Mouse (Mus musculus) midbrain, postnatal 0 days (tissue): ENCODE data around the gene Bex3. TPM values are rescaled to one million over a fixed set of nuclear protein-coding genes. Genes with fewer than 3 reads are reported as not detected.
"Not testable (repeated sequence)": the region's sequence is repeated elsewhere in the genome, so short reads cannot be mapped to it uniquely, and the experiment has no call there.

ENCODE experiments used
- ATAC-seq: fragments of 200-750 bp; cut with Nextera tagmentation; 2 replicates; pipeline ENCODE4 v1.8.0; 2017; ENCODE audit warnings: moderate number of reproducible peaks, mild to moderate bottlenecking, moderate TSS enrichment, moderate library complexity; ENCODE audit not compliant: low FRiP score
- DNase-seq: peaks from one replicate; pipeline ENCODE4 v3.0.0-alpha.2; 2015; ENCODE audit warnings: low spot score
- H3K27ac ChIP-seq: fragments of 300-500 bp; sonication (generic); 2 replicates; pipeline ENCODE4 v1.5.1; 2014; ENCODE audit warnings: low read depth, mild to moderate bottlenecking, low read length, mixed read lengths
- H3K27me3 ChIP-seq: fragments of 300-500 bp; sonication (generic); 2 replicates; pipeline ENCODE4 v1.6.1; 2014; ENCODE audit warnings: low read length, control low read depth, mixed read lengths; ENCODE audit not compliant: insufficient read depth
- H3K36me3 ChIP-seq: fragments of 300-500 bp; sonication (generic); 2 replicates; pipeline ENCODE4 v1.6.1; 2014; ENCODE audit warnings: low read length, control low read depth, mixed read lengths; ENCODE audit not compliant: insufficient read depth
- H3K4me1 ChIP-seq: fragments of 300-500 bp; sonication (generic); 2 replicates; pipeline ENCODE4 v1.6.1; 2014; ENCODE audit warnings: mild to moderate bottlenecking, control low read depth, antibody characterized with exemption, low read length, mixed read lengths; ENCODE audit not compliant: insufficient read depth
- H3K4me2 ChIP-seq: fragments of 300-500 bp; sonication (generic); 2 replicates; pipeline ENCODE4 v1.6.1; 2014; ENCODE audit warnings: low read depth, mild to moderate bottlenecking, low read length, mixed read lengths; ENCODE audit not compliant: poor library complexity, severe bottlenecking
- H3K4me3 ChIP-seq: fragments of 300-500 bp; sonication (generic); 2 replicates; pipeline ENCODE4 v1.5.1; 2014; ENCODE audit warnings: low read depth, mild to moderate bottlenecking, low read length, moderate library complexity
- H3K9ac ChIP-seq: fragments of 300-500 bp; sonication (generic); replicated peaks from 2 replicates; pipeline ENCODE4 v1.6.1; 2014; ENCODE audit warnings: mild to moderate bottlenecking, low read length, moderate library complexity, mixed read lengths; ENCODE audit not compliant: poor library complexity, severe bottlenecking
- H3K9me3 ChIP-seq: fragments of 300-500 bp; sonication (generic); 2 replicates; pipeline ENCODE4 v1.6.1; 2016; ENCODE audit warnings: low read length, control low read depth
- CTCF ChIP-seq: IDR thresholded peaks from 2 replicates; pipeline ENCODE4 v1.5.1; 2016; ENCODE audit warnings: antibody characterized with exemption, mild to moderate bottlenecking
- WGBS: fragments of 180-500 bp; shearing (Covaris S2); extraction: QIAGEN DNeasy Blood & Tissue Kit; methylation state at CpG from one replicate; pipeline ENCODE4 v1.1.7; 2014; 5-methylcytosine and 5-hydroxymethylcytosine counted together
- polyA plus RNA-seq: library from polyadenylated mRNA; unstranded; fragments of >200 nt; fragmentation: Nextera tagmentation; extraction: Ambion mirVana; gene quantifications from 2 replicates; pipeline ENCODE4 v1.2.1, GENCODE M21; 2015
- total RNA-seq: library from RNA; depleted of rRNA; stranded (reverse); fragments of >200 nt; gene quantifications from 2 replicates; pipeline ENCODE4 v1.2.3, GENCODE M21; 2014

The Bex3 gene
- total and polyA plus RNA-seq, 2 experiments from 2014 or later = 324 to 923 TPM

GRCm38 (mm10) chrX:136245521-136246071 is 24.5 kb upstream of the Bex3 start:
- DNase-seq (peak; percentile 54), ATAC-seq (peak; percentile 82)
- Histone ChIP-seq H3K4me3 (peak overlapping the region; percentile 52), H3K27ac (peak overlapping the region; percentile 73), H3K4me1 (no peaks in the 10 kb centered on the region), H3K9ac (peak overlapping the region; percentile 64), H3K4me2 (peak overlapping the region; percentile 49), H3K27me3 (no peaks in the 10 kb centered on the region), H3K36me3 (no peaks in the 10 kb centered on the region), H3K9me3 (no peaks in the 10 kb centered on the region)
- no peak for TF ChIP-seq CTCF
- 15% methylated on average over 13 of the region's 15 CpGs for WGBS

- no peak for TF ChIP-seq CTCF
- Histone ChIP-seq H3K9me3 (no peaks in the 10 kb centered on the region), H3K4me3 (no peak overlapping the region), H3K9ac (no peak overlapping the region), H3K27ac (no peak overlapping the region), H3K36me3 (no peaks in the 10 kb centered on the region), H3K4me1 (no peaks in the 10 kb centered on the region), H3K4me2 (no peak overlapping the region), H3K27me3 (no peaks in the 10 kb centered on the region)
- 79% methylated on average over 6 of the region's 6 CpGs for WGBS
- ATAC-seq = no peak
- no peak for DNase-seq
These were observed 21.2 kb upstream of the Bex3 start for GRCm38 (mm10) chrX:136248811-136249210.

GRCm38 (mm10) chrX:136249671-136250070 is 20.4 kb upstream of the Bex3 start:
- no peak overlapping the region for H3K4me2 ChIP-seq
- no peaks in the 10 kb centered on the region for H3K4me1 ChIP-seq
- 78% methylated on average over 7 of the region's 7 CpGs for WGBS
- H3K9me3 ChIP-seq = no peaks in the 10 kb centered on the region
- no peak overlapping the region for H3K9ac ChIP-seq
- DNase-seq = no peak
- no peaks in the 10 kb centered on the region for H3K27me3 ChIP-seq
- TF ChIP-seq CTCF = no peak
- H3K4me3 ChIP-seq = no peak overlapping the region
- ATAC-seq = no peak
- H3K27ac ChIP-seq = no peak overlapping the region
- H3K36me3 ChIP-seq = no peaks in the 10 kb centered on the region

- Histone ChIP-seq H3K4me2 (no peak overlapping the region), H3K9ac (no peak overlapping the region), H3K4me3 (no peak overlapping the region), H3K27ac (no peak overlapping the region), H3K4me1 (no peaks in the 10 kb centered on the region), H3K36me3 (no peaks in the 10 kb centered on the region), H3K27me3 (no peaks in the 10 kb centered on the region), H3K9me3 (no peaks in the 10 kb centered on the region)
- no peak for ATAC-seq
- 47% methylated on average over 6 of the region's 6 CpGs for WGBS
- DNase-seq = no peak
- no peak for TF ChIP-seq CTCF
These were observed 17.9 kb upstream of the Bex3 start for GRCm38 (mm10) chrX:136252023-136252729.

- TF ChIP-seq CTCF = no peak
- Histone ChIP-seq H3K27me3 (no peaks in the 10 kb centered on the region), H3K9ac (no peak overlapping the region), H3K36me3 (no peaks in the 10 kb centered on the region), H3K9me3 (no peaks in the 10 kb centered on the region), H3K4me1 (no peaks in the 10 kb centered on the region), H3K27ac (no peak overlapping the region), H3K4me2 (no peak overlapping the region), H3K4me3 (no peak overlapping the region)
- WGBS = 83% methylated on average over 5 of the region's 5 CpGs
- DNase-seq (no peak), ATAC-seq (no peak)
These were observed 2.3 kb upstream of the Bex3 start for GRCm38 (mm10) chrX:136267720-136268119.

- TF ChIP-seq CTCF = no peak
These were observed 1.9 kb upstream of the Bex3 start for GRCm38 (mm10) chrX:136268173-136268572.

GRCm38 (mm10) chrX:136270393-136271111 is 499 bp downstream of the Bex3 start:
- H3K9me3 ChIP-seq, H3K4me1 ChIP-seq, H3K36me3 ChIP-seq, H3K27me3 ChIP-seq: not testable (repeated sequence)
- DNase-seq (peak; percentile 56), ATAC-seq (peak; percentile 71)
- Histone ChIP-seq H3K27ac (peak overlapping the region; percentile 51; the same call in 1 of the 2 replicates), H3K4me3 (peak overlapping the region; percentile 37), H3K4me2 (peak overlapping the region; percentile 53), H3K9ac (peak overlapping the region; percentile 39; the same call in 1 of the 2 replicates)
- 28% methylated on average over 11 of the region's 60 CpGs for WGBS

More at GRCm38 (mm10) chrX:136268173-136268572, 1.9 kb upstream of the Bex3 start:
- WGBS = 87% methylated on average over 4 of the region's 4 CpGs
- no peaks in the 10 kb centered on the region for H3K4me1 ChIP-seq
- H3K9me3 ChIP-seq = no peaks in the 10 kb centered on the region
- no peaks in the 10 kb centered on the region for H3K27me3 ChIP-seq
- no peak overlapping the region for H3K4me3 ChIP-seq
- DNase-seq (no peak), ATAC-seq (no peak)
- H3K4me2 ChIP-seq = no peak overlapping the region
- H3K27ac ChIP-seq = no peak overlapping the region
- H3K36me3 ChIP-seq = no peaks in the 10 kb centered on the region
- no peak overlapping the region for H3K9ac ChIP-seq
